Mouse (Mus musculus): ENCODE measurements around the gene Jade2. TPM values are rescaled to one million over a fixed set of nuclear protein-coding genes. Genes with fewer than 3 reads are reported as not detected.

Jade2 gene
- 6.2 TPM for polyA plus RNA-seq (2014; fragmentation: Illumina TruSeq; extraction: RNeasy Lipid Tissue Mini Kit (QIAGEN cat#74804); ENCODE audit: low read depth, low replicate concordance)

DNA sequence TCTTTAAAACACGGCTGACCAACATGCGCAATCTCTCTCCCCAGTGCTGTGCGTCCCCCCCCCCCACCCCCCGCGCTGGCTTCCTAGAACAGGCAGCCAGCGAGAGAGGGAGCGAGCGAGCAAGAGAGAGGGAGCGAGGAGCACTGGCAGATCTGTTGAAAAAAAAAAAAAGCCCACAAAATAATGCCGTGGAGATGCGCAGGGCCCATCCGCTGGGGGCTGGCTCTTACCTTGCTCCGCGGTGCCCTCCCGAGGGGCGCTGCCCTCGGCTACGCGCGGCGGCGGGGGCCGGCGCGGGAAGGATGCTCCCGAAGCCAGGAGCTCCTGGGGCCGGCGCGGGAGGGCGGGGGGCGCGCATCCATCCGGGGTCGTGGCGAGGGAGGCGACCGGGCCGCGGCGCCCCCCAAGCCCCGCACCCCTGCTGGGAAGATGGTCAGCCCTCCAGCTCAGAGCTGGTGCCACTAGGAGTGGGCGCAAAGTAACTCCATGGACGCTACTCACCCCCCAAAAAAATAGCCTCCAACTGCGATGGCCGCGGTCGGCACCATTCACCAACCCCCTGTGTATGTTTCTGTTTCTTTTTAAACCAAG lies at the start of gene Jade2:
Gene Jade2, minus strand, starts transcription at position 573 of the 591 bp plus-strand sequence.

Other genes with a start within 250 kb of the Jade2 start
- gene Nhp2, start 237.9 kb downstream of the Jade2 start, polyA plus RNA-seq (2014; fragmentation: Illumina TruSeq; extraction: RNeasy Lipid Tissue Mini Kit (QIAGEN cat#74804); ENCODE audit: low read depth, low replicate concordance): 1.8 TPM
- 13.9 TPM for gene Rmnd5b, start 221.8 kb downstream of the Jade2 start, polyA plus RNA-seq (2014; fragmentation: Illumina TruSeq; extraction: RNeasy Lipid Tissue Mini Kit (QIAGEN cat#74804); ENCODE audit: low read depth, low replicate concordance)
- gene N4bp3, start 206.8 kb downstream of the Jade2 start, polyA plus RNA-seq (2014; fragmentation: Illumina TruSeq; extraction: RNeasy Lipid Tissue Mini Kit (QIAGEN cat#74804); ENCODE audit: low read depth, low replicate concordance): not detected
- 0.47 TPM for gene D930048N14Rik, start 206.7 kb downstream of the Jade2 start, polyA plus RNA-seq (2014; fragmentation: Illumina TruSeq; extraction: RNeasy Lipid Tissue Mini Kit (QIAGEN cat#74804); ENCODE audit: low read depth, low replicate concordance)
- 104 TPM for gene 0610009B22Rik, start 168.8 kb downstream of the Jade2 start, polyA plus RNA-seq (2014; fragmentation: Illumina TruSeq; extraction: RNeasy Lipid Tissue Mini Kit (QIAGEN cat#74804); ENCODE audit: low read depth, low replicate concordance)
- 41.9 TPM for gene Sec24a, start 94.0 kb downstream of the Jade2 start, polyA plus RNA-seq (2014; fragmentation: Illumina TruSeq; extraction: RNeasy Lipid Tissue Mini Kit (QIAGEN cat#74804); ENCODE audit: low read depth, low replicate concordance)
- 341 TPM for gene Sar1b, start 94.0 kb downstream of the Jade2 start, polyA plus RNA-seq (2014; fragmentation: Illumina TruSeq; extraction: RNeasy Lipid Tissue Mini Kit (QIAGEN cat#74804); ENCODE audit: low read depth, low replicate concordance)
- 26.1 TPM for gene Cdkn2aipnl, start 110.0 kb upstream of the Jade2 start, polyA plus RNA-seq (2014; fragmentation: Illumina TruSeq; extraction: RNeasy Lipid Tissue Mini Kit (QIAGEN cat#74804); ENCODE audit: low read depth, low replicate concordance)
- gene Ube2b, start 143.1 kb upstream of the Jade2 start, polyA plus RNA-seq (2014; fragmentation: Illumina TruSeq; extraction: RNeasy Lipid Tissue Mini Kit (QIAGEN cat#74804); ENCODE audit: low read depth, low replicate concordance): 460 TPM
- gene Cdkl3, start 146.6 kb upstream of the Jade2 start, polyA plus RNA-seq (2014; fragmentation: Illumina TruSeq; extraction: RNeasy Lipid Tissue Mini Kit (QIAGEN cat#74804); ENCODE audit: low read depth, low replicate concordance): 9.0 TPM
- gene Ppp2ca, start 241.0 kb upstream of the Jade2 start, polyA plus RNA-seq (2014; fragmentation: Illumina TruSeq; extraction: RNeasy Lipid Tissue Mini Kit (QIAGEN cat#74804); ENCODE audit: low read depth, low replicate concordance): 201 TPM

All from adrenal gland, adult 10 weeks (tissue).